Mouse (Mus musculus): ENCODE data around the gene Fam72a. TPM values are rescaled to one million over a fixed set of nuclear protein-coding genes. Genes with fewer than 3 reads are reported as not detected.

The Fam72a gene
- polyA plus RNA-seq, 1 experiment from 2014 or later = 3.8 TPM

DNA sequence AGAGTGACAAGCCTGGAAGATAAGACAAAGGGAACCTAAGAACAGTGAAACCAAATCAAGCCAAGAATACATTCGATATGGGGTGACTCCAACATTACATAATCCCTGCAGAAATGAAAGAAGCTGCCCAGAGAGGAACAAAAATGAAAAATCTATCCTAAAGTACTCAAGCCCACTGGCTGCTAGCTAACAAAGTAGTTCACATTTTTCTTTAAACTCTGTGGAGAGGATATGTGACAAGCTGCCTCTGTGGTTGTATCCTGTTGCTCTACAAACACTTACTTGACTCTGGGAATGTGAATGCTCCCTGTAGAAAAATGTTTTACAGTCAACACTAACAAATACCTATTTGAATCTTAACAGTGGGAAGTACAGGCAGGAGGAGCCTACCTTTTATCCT is 26.0 kb upstream of the Fam72a start:
- ATAC-seq (ENCODE audit: insufficient number of reproducible peaks, insufficient read depth, low FRiP score, low TSS enrichment, low read depth) = no peak
- no peaks in the 10 kb centered on the region for H3K4me1 ChIP-seq (replicated peaks)
- no peak overlapping the region for H3K4me2 ChIP-seq
- no peak overlapping the region for H3K27ac ChIP-seq
- no peaks in the 10 kb centered on the region for H3K9me3 ChIP-seq
- H3K9ac ChIP-seq (replicated peaks) = no peak overlapping the region
- no peak overlapping the region for H3K4me3 ChIP-seq (replicated peaks)
- 89% methylated on average over 1 of the region's 1 CpGs for whole genome bisulfite sequencing
- no peaks in the 10 kb centered on the region for H3K36me3 ChIP-seq
- H3K27me3 ChIP-seq = no peaks in the 10 kb centered on the region

GRCm38 (mm10) chr1:131511131-131511530 is 16.6 kb upstream of the Fam72a start:
- H3K4me3 ChIP-seq (replicated peaks) = no peak overlapping the region
- no peak overlapping the region for H3K9ac ChIP-seq (replicated peaks)
- no peaks in the 10 kb centered on the region for H3K27me3 ChIP-seq
- no peak overlapping the region for H3K27ac ChIP-seq
- ATAC-seq (ENCODE audit: insufficient number of reproducible peaks, insufficient read depth, low FRiP score, low TSS enrichment, low read depth) = no peak
- H3K4me1 ChIP-seq (replicated peaks) = no peaks in the 10 kb centered on the region
- no peaks in the 10 kb centered on the region for H3K9me3 ChIP-seq
- 0 out of 2 replicates have a peak, but pooled peaks cover 5% of the 10 kb centered on the region for H3K36me3 ChIP-seq
- no peak overlapping the region for H3K4me2 ChIP-seq

DNA sequence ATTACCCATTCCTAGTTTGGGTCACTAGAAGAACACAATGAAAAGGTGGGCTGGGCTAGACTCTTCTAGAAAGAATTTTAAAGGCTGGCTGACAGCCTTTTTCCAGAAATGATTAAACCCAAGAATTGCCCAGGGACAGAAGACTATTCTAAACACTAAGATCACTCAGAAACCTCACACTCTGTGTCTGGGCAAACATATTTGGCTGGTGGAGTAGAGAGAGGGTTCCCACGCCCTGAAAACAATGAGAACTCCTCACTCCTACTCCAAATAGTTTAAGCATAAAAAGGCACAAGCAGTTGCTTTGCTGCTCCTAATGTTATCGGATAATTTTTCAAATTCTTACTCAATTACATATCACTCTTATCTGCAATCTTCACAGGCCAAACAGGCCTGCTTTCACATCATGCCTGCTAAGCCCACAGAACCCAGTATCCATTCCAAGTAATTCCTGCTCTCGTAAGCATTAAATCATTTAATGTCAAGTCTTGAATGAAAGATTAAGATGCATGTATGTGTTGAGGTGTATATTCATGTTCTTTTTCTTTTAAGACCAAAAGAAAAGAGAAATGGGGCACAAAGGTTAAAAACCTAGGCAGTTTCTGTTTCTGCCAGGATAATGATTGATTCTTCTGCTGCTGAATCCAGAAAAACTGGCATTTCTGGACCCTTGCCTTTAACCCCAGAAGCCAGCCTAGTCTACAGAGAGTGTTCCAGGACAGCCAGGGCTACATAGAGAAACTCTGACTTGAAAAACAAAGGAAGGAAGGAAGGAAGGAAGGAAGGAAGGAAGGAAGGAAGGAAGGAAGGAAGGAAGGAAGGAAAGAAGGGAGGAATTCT is 15.8 kb upstream of the Fam72a start:
- Histone ChIP-seq H3K4me3 (replicated peaks) (no peak overlapping the region), H3K9me3 (no peaks in the 10 kb centered on the region), H3K9ac (replicated peaks) (no peak overlapping the region), H3K27ac (no peak overlapping the region), H3K27me3 (no peaks in the 10 kb centered on the region), H3K4me2 (no peak overlapping the region), H3K4me1 (replicated peaks) (no peaks in the 10 kb centered on the region), H3K36me3 (0 out of 2 replicates have a peak, but pooled peaks cover 5% of the 10 kb centered on the region)
- 89% methylated on average over 3 of the region's 3 CpGs for WGBS
- no peak for ATAC-seq (ENCODE audit: insufficient number of reproducible peaks, insufficient read depth, low FRiP score, low TSS enrichment, low read depth)

DNA sequence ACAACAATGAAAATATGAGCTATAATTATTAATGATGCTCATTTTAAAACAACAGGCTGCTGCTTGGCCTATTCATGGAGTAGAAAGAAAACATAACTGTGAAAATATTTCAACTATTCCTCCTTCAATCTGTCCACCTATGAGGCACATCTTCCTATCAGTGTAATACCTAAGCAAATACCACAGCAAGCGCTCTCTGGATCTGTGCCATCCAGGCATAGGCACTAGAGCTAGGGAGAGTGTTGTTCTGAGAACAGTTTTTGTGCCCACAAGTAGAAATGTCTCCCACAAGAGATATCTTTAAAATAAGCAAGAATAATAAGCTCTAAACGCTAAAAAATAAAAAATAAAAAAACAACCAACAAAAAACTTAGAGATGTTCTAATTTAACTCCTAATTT is 14.6 kb upstream of the Fam72a start:
- 94% methylated on average over 2 of the region's 2 CpGs for WGBS
- H3K4me3 ChIP-seq (replicated peaks) = no peak overlapping the region
- no peaks in the 10 kb centered on the region for H3K4me1 ChIP-seq (replicated peaks)

GRCm38 (mm10) chr1:131514197-131514596 is 13.5 kb upstream of the Fam72a start:
- Histone ChIP-seq H3K27ac (no peak overlapping the region), H3K9ac (replicated peaks) (no peak overlapping the region), H3K36me3 (0 out of 2 replicates have a peak, but pooled peaks cover 5% of the 10 kb centered on the region), H3K4me2 (no peak overlapping the region), H3K27me3 (no peaks in the 10 kb centered on the region), H3K4me1 (replicated peaks) (no peaks in the 10 kb centered on the region), H3K4me3 (replicated peaks) (no peak overlapping the region), H3K9me3 (no peaks in the 10 kb centered on the region)
- 62% methylated on average over 1 of the region's 1 CpGs for WGBS
- no peak for ATAC-seq (ENCODE audit: insufficient number of reproducible peaks, insufficient read depth, low FRiP score, low TSS enrichment, low read depth)

More for the DNA sequence above, 14.6 kb upstream of the Fam72a start:
- Histone ChIP-seq H3K9ac (replicated peaks) (no peak overlapping the region), H3K9me3 (no peaks in the 10 kb centered on the region), H3K36me3 (0 out of 2 replicates have a peak, but pooled peaks cover 5% of the 10 kb centered on the region), H3K4me2 (no peak overlapping the region), H3K27ac (no peak overlapping the region), H3K27me3 (no peaks in the 10 kb centered on the region)
- ATAC-seq (ENCODE audit: insufficient number of reproducible peaks, insufficient read depth, low FRiP score, low TSS enrichment, low read depth) = no peak

GRCm38 (mm10) chr1:131516588-131516987 is 11.1 kb upstream of the Fam72a start:
- Histone ChIP-seq H3K36me3 (no peaks in the 10 kb centered on the region), H3K9me3 (no peaks in the 10 kb centered on the region), H3K4me3 (replicated peaks) (no peak overlapping the region), H3K4me2 (no peak overlapping the region), H3K9ac (replicated peaks) (no peak overlapping the region), H3K4me1 (replicated peaks) (0 out of 2 replicates have a peak, but pooled peaks cover 2% of the 10 kb centered on the region), H3K27me3 (no peaks in the 10 kb centered on the region), H3K27ac (no peak overlapping the region)
- ATAC-seq (ENCODE audit: insufficient number of reproducible peaks, insufficient read depth, low FRiP score, low TSS enrichment, low read depth) = no peak
- 86% methylated on average over 3 of the region's 3 CpGs for WGBS

GRCm38 (mm10) chr1:131523794-131524193 is 3.9 kb upstream of the Fam72a start:
- peak overlapping the region; percentile 97 for H3K4me2 ChIP-seq
- no peak overlapping the region for H3K27ac ChIP-seq
- peaks cover 43% of the 10 kb centered on the region for H3K4me1 ChIP-seq (replicated peaks)
- H3K27me3 ChIP-seq = no peaks in the 10 kb centered on the region
- WGBS = 41% methylated on average over 3 of the region's 3 CpGs
- no peak for ATAC-seq (ENCODE audit: insufficient number of reproducible peaks, insufficient read depth, low FRiP score, low TSS enrichment, low read depth)
- H3K9me3 ChIP-seq = no peaks in the 10 kb centered on the region
- peak overlapping the region; percentile 82 for H3K4me3 ChIP-seq (replicated peaks)
- no peaks in the 10 kb centered on the region for H3K36me3 ChIP-seq
- no peak overlapping the region for H3K9ac ChIP-seq (replicated peaks)

- Histone ChIP-seq H3K9me3 (no peaks in the 10 kb centered on the region), H3K27me3 (no peaks in the 10 kb centered on the region), H3K4me3 (replicated peaks) (peak overlapping the region; percentile 82), H3K27ac (peak overlapping the region; percentile 96), H3K4me2 (peak overlapping the region; percentile 97), H3K36me3 (no peaks in the 10 kb centered on the region), H3K4me1 (replicated peaks) (peaks cover 56% of the 10 kb centered on the region), H3K9ac (replicated peaks) (peak overlapping the region; percentile 84)
- ATAC-seq (ENCODE audit: insufficient number of reproducible peaks, insufficient read depth, low FRiP score, low TSS enrichment, low read depth) = no peak
- under 1% methylated on average over 26 of the region's 26 CpGs for WGBS
Measured at GRCm38 (mm10) chr1:131525101-131525585, 2.6 kb upstream of the Fam72a start.

DNA sequence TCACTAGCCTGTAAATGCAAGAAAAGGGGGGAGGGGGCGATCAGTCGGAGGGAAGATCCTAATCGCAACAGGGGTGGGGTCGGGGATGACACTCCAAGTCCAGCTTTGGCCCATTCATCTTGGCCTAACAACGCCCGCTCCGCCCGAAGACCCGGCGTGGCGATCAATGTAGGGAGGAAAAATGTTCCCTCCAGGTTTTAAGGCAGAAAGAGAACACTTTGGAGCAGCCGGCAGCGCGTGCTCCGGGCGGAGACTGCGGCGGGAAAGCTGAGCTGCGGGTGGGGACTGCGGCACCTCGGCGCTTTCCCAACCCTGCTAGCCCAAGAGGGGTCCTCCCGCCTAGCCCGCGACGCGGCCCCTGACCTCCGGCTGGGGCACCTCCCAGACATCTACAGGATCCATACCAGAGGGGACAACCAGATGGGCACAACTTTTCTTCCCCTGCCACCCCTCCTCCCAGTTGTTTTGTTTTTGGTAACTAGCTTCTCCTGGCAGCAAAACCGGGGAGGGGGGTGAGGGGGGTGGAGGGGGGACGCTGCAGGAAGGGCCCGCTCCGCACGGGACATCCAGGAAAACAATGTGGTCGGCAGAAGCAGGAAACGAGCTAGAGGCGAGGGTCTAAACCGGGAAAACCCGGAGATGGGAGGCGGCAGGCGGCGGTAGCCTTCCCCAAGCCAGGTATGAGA is 2.0 kb upstream of the Fam72a start:
- H3K4me2 ChIP-seq = peak overlapping the region; percentile 97
- H3K27me3 ChIP-seq = no peaks in the 10 kb centered on the region
- H3K4me1 ChIP-seq (replicated peaks) = peaks cover 58% of the 10 kb centered on the region
- peak overlapping the region; percentile 82 for H3K4me3 ChIP-seq (replicated peaks)
- H3K27ac ChIP-seq = peak overlapping the region; percentile 96
- WGBS = under 1% methylated on average over 41 of the region's 41 CpGs
- ATAC-seq (ENCODE audit: insufficient number of reproducible peaks, insufficient read depth, low FRiP score, low TSS enrichment, low read depth) = no peak
- no peaks in the 10 kb centered on the region for H3K9me3 ChIP-seq
- peak overlapping the region; percentile 84 for H3K9ac ChIP-seq (replicated peaks)
- H3K36me3 ChIP-seq = no peaks in the 10 kb centered on the region

GRCm38 (mm10) chr1:131526371-131527270 is 1.1 kb upstream of the Fam72a start:
- WGBS = under 1% methylated on average over 73 of the region's 81 CpGs
- peak; percentile 7 for ATAC-seq (ENCODE audit: insufficient number of reproducible peaks, insufficient read depth, low FRiP score, low TSS enrichment, low read depth)
- no peaks in the 10 kb centered on the region for H3K9me3 ChIP-seq
- peak overlapping the region; percentile 96 for H3K27ac ChIP-seq
- no peaks in the 10 kb centered on the region for H3K36me3 ChIP-seq
- H3K4me1 ChIP-seq (replicated peaks) = peaks cover 56% of the 10 kb centered on the region
- H3K27me3 ChIP-seq = no peaks in the 10 kb centered on the region
- H3K4me3 ChIP-seq (replicated peaks) = peak overlapping the region; percentile 82
- peak overlapping the region; percentile 97 for H3K4me2 ChIP-seq
- peak overlapping the region; percentile 84 for H3K9ac ChIP-seq (replicated peaks)
